Mouse (Mus musculus): ENCODE data around the gene Vmn1r126.
"Not testable (repeated sequence)": the region's sequence is repeated elsewhere in the genome, so short reads cannot be mapped to it uniquely, and the experiment has no call there.

The Vmn1r126 gene

GRCm38 (mm10) chr7:21301367-21301766 lies at the start of gene Vmn1r126:
TSS of gene Vmn1r126 (minus strand) at chr7:21301467.
- not testable (repeated sequence) for DNase-seq (ENCODE audit: low read depth, low spot score)

GRCm38 (mm10) chr7:21349073-21349472 lies 47.8 kb upstream of the Vmn1r126 start, which contains the start of gene Vmn1r128:
TSS of gene Vmn1r128 (plus strand) at chr7:21349373.
- not testable (repeated sequence) for DNase-seq (ENCODE audit: low read depth, low spot score)

- DNase-seq (ENCODE audit: low read depth, low spot score): not testable (repeated sequence)
Observed at GRCm38 (mm10) chr7:21319761-21320160, 18.5 kb upstream of the Vmn1r126 start, which contains the start of gene Vmn1r127. TSS of gene Vmn1r127 (minus strand) at chr7:21319861.

GRCm38 (mm10) chr7:21271879-21272278 lies 29.4 kb downstream of the Vmn1r126 start, which contains the start of gene Vmn1r125:
TSS of gene Vmn1r125 (plus strand) at chr7:21272179.
- DNase-seq (ENCODE audit: low read depth, low spot score): not testable (repeated sequence)

- not testable (repeated sequence) for DNase-seq (ENCODE audit: low read depth, low spot score)
Observed at GRCm38 (mm10) chr7:21260517-21260916, 40.8 kb downstream of the Vmn1r126 start, which contains the start of gene Vmn1r124. TSS of gene Vmn1r124 (minus strand) at chr7:21260617.
